ENCODE assay signal across 9 mouse cellular contexts in the genomic region with DNA sequence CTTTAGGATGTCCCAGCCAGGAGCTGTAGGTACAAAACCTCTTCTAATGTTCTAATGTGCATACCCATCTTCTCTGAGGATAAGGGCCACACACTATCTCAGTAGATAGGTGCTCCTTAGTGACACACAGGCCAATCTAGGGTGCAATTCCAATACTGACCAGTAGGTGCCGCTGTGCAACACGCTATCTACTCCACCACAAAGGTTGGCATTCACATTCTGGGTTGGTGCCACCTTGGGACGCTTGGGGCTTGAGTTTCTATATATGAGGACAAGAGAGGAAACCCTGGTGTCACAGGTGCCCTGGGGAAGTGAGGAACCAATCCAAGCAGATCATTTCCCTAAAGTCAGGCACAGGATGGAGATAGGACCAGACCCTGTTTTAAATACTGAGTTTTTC. TPM values are rescaled to one million over a fixed set of nuclear protein-coding genes. Genes with fewer than 3 reads are reported as not detected.
DNase-seq lines count a peak whose midpoint lies in the region; ATAC-seq and TF ChIP-seq lines count a peak whose summit lies in the region.
"Had no signal": no experiment of that assay in that cellular context is flagged by ENCODE, and none has a peak within 500 bp of the region (broad histone marks: within the 10 kb centered on the region; RNA-seq: fewer than 3 reads in every experiment).

No protein-coding gene starts in this region.

- whole genome bisulfite sequencing in kidney, postnatal 0 days: 2% methylated on average over 3 of the region's 3 CpGs
- WGBS in liver, embryonic 13.5 days (ENCODE audit: insufficient replicate concordance): 11% methylated on average over 3 of the region's 3 CpGs
- WGBS in neural tube, embryonic 15.5 days: 3% methylated on average over 3 of the region's 3 CpGs

- DNase-seq in A20 (ENCODE audit: low read depth, low spot score): peak; percentile 80
- peak; percentile 83 for DNase-seq in adrenal gland, adult 8-10 months
- peak; percentile 84 for DNase-seq in embryo, embryonic 11 days
- DNase-seq in gastrocnemius, postnatal 25 days: peak; percentile 28
- DNase-seq in kidney, postnatal 0 days (ENCODE audit: low spot score): peak; percentile 81
- DNase-seq in liver, embryonic 13.5 days: peak; percentile 27
- DNase-seq in testis, postnatal 10 days (ENCODE audit: low spot score): peak; percentile 91

- ATAC-seq in kidney, postnatal 0 days (replicated peaks; ENCODE audit: low FRiP score, low read depth): no peak
- ATAC-seq in liver, embryonic 13.5 days (ENCODE audit: low read depth): no peak
- peak; percentile 57 for ATAC-seq in neural tube, embryonic 15.5 days (ENCODE audit: low FRiP score)

- no peaks in the 10 kb centered on the region for H3K27me3 ChIP-seq in kidney, postnatal 0 days (ENCODE audit: insufficient read depth, low read length)
- no peaks in the 10 kb centered on the region for H3K27me3 ChIP-seq in liver, embryonic 13.5 days
- H3K27me3 ChIP-seq in neural tube, embryonic 15.5 days (replicated peaks): no peaks in the 10 kb centered on the region

- no peaks in the 10 kb centered on the region for H3K4me1 ChIP-seq in kidney, postnatal 0 days (replicated peaks; ENCODE audit: insufficient read depth, low read length)
- no peaks in the 10 kb centered on the region; the same call in 1 of the 2 replicates for H3K4me1 ChIP-seq in liver, embryonic 13.5 days (replicated peaks)
- H3K4me1 ChIP-seq in neural tube, embryonic 15.5 days: peaks cover 41% of the 10 kb centered on the region

- peak; percentile 100 for TF ChIP-seq CTCF in kidney, postnatal 0 days (IDR thresholded peaks at IDR 0.05; ENCODE audit: low read depth)

- no peaks in the 10 kb centered on the region for H3K9me3 ChIP-seq in kidney, postnatal 0 days (replicated peaks; ENCODE audit: low read length)
- H3K9me3 ChIP-seq in liver, embryonic 13.5 days (replicated peaks): no peaks in the 10 kb centered on the region
- no peaks in the 10 kb centered on the region for H3K9me3 ChIP-seq in neural tube, embryonic 15.5 days (replicated peaks)

- H3K9ac ChIP-seq in kidney, postnatal 0 days (ENCODE audit: low read depth, low read length): no peak overlapping the region
- no peak overlapping the region for H3K9ac ChIP-seq in liver, embryonic 13.5 days
- H3K9ac ChIP-seq in neural tube, embryonic 15.5 days (replicated peaks): no peak overlapping the region

- H3K4me2 ChIP-seq in kidney, postnatal 0 days (ENCODE audit: low read length): no peak overlapping the region
- H3K4me2 ChIP-seq in liver, embryonic 13.5 days: no peak overlapping the region
- H3K4me2 ChIP-seq in neural tube, embryonic 15.5 days: no peak overlapping the region

- 0 out of 2 replicates have a peak, but pooled peaks cover 3% of the 10 kb centered on the region for H3K36me3 ChIP-seq in kidney, postnatal 0 days (ENCODE audit: insufficient read depth, low read length)
- H3K36me3 ChIP-seq in liver, embryonic 13.5 days: no peaks in the 10 kb centered on the region
- H3K36me3 ChIP-seq in neural tube, embryonic 15.5 days: peaks cover 26% of the 10 kb centered on the region

- no peak overlapping the region for H3K27ac ChIP-seq in kidney, postnatal 0 days
- H3K27ac ChIP-seq in liver, embryonic 13.5 days: no peak overlapping the region
- peak overlapping the region; percentile 71 for H3K27ac ChIP-seq in neural tube, embryonic 15.5 days (replicated peaks)

- no peak overlapping the region for H3K4me3 ChIP-seq in kidney, postnatal 0 days (replicated peaks; ENCODE audit: low read depth, low read length)
- no peak overlapping the region for H3K4me3 ChIP-seq in liver, embryonic 13.5 days (replicated peaks)
- no peak overlapping the region for H3K4me3 ChIP-seq in neural tube, embryonic 15.5 days (replicated peaks)
- H3K4me3 ChIP-seq: erythroblast, embryonic 14.5 days had no signal

RNA-seq across cellular contexts. Expression of gene Lactbl1, which starts 56.1 kb away (rescaled TPM):
- total RNA-seq in adrenal gland, adult 8-10 months (2022): not detected
- not detected for total RNA-seq in gastrocnemius, postnatal 25 days (2021)
- polyA plus RNA-seq in kidney, postnatal 0 days (2015; fragmentation: Nextera tagmentation; extraction: Ambion mirVana): not detected in 2 replicates
- polyA plus RNA-seq in liver, embryonic 13.5 days (2015; fragmentation: Nextera tagmentation; extraction: Ambion mirVana): not detected in 2 replicates
- polyA plus RNA-seq in neural tube, embryonic 15.5 days (2015; fragmentation: Nextera tagmentation; extraction: Ambion mirVana): 0.05 and 0.10 TPM in 2 replicates

Comparison
In these comparisons a context has a peak if more than half of its experiments do, and no peak if none do; other contexts are left out.
1. DNase-seq: peak in every context shown above with its lines; median percentile 91 in testis, postnatal 10 days; 84 in embryo, embryonic 11 days; 83 in adrenal gland, adult 8-10 months; 81 in kidney, postnatal 0 days; 80 in A20; 28 in gastrocnemius, postnatal 25 days; 27 in liver, embryonic 13.5 days.